Mouse (Mus musculus) CH12.LX (cell line): Measurements from ENCODE around the gene Nab1. TPM values are rescaled to one million over a fixed set of nuclear protein-coding genes. Genes with fewer than 3 reads are reported as not detected.

Source experiments
- DNase-seq: peaks from one replicate; pipeline ENCODE4 v3.0.0-alpha.2; 2013; ENCODE audit errors: extremely low read depth
- H3K27ac ChIP-seq: 2 replicates; pipeline ENCODE4 v1.5.1; 2012; ENCODE audit warnings: low read depth, mild to moderate bottlenecking, control low read depth, moderate library complexity; ENCODE audit not compliant: insufficient read depth
- H3K27me3 ChIP-seq: replicated peaks from 2 replicates; pipeline ENCODE3; 2012; ENCODE audit warnings: inconsistent platforms
- H3K36me3 ChIP-seq, 2 experiments: replicated peaks in 1 of 2; 2 replicates each; pipeline versions ENCODE3 to v1.6.1; 2012; ENCODE audit warnings: inconsistent platforms in 1 of 2, low read length in 1 of 2, mild to moderate bottlenecking in 1 of 2, mixed read lengths in 1 of 2, moderate library complexity in 1 of 2; ENCODE audit not compliant: control insufficient read depth in 1 of 2, insufficient read depth in 1 of 2
- H3K4me1 ChIP-seq, 2 experiments: 2 replicates each; pipeline ENCODE4 v1.6.1; 2012; ENCODE audit warnings: inconsistent platforms in 1 of 2, moderate library complexity in 1 of 2; ENCODE audit not compliant: insufficient read depth in 2 of 2, control insufficient read depth in 1 of 2
- H3K4me2 ChIP-seq: 2 replicates; pipeline ENCODE4 v1.6.1; 2012; ENCODE audit warnings: low read depth, mild to moderate bottlenecking, control low read depth; ENCODE audit not compliant: poor library complexity, insufficient read depth, severe bottlenecking
- H3K4me3 ChIP-seq, 3 experiments: fragments of 150-350 bp in 1 of 3; sonication (generic) in 1 of 3; replicated peaks in 1 of 3; 2 replicates each; pipeline versions ENCODE3 to v1.5.1; 2011 to 2012; ENCODE audit warnings: low read depth in 2 of 3, low read length in 2 of 3, mild to moderate bottlenecking in 2 of 3, moderate library complexity in 2 of 3, control low read depth in 1 of 3, improper control_type of control experiment in 1 of 3, inconsistent platforms in 1 of 3, mixed read lengths in 1 of 3; ENCODE audit not compliant: poor library complexity in 1 of 3
- H3K79me2 ChIP-seq: replicated peaks from 2 replicates; pipeline ENCODE4 v1.6.1; 2012; ENCODE audit warnings: mild to moderate bottlenecking, moderate library complexity; ENCODE audit not compliant: control insufficient read depth, poor library complexity, insufficient read depth, severe bottlenecking; ENCODE audit errors: extremely low read depth
- H3K9ac ChIP-seq: 2 replicates; pipeline ENCODE4 v1.6.1; 2012; ENCODE audit warnings: low read depth, mild to moderate bottlenecking, control low read depth, moderate library complexity; ENCODE audit not compliant: insufficient read depth
- H3K9me3 ChIP-seq: replicated peaks from 2 replicates; pipeline ENCODE3; 2012; ENCODE audit warnings: low read length, inconsistent platforms, mixed read lengths
- BHLHE40 ChIP-seq: IDR thresholded peaks from 2 replicates; pipeline ENCODE4 v1.6.1; 2011; ENCODE audit warnings: mild to moderate bottlenecking, low read depth, low read length, improper control_type of control experiment
- CTCF ChIP-seq, 2 experiments: IDR thresholded peaks in 1 of 2; conservative IDR thresholded peaks in 1 of 2; 2 replicates each; pipeline ENCODE4 v1.5.1; 2011 to 2012; ENCODE audit warnings: low read depth in 2 of 2, low read length in 2 of 2, improper control_type of control experiment in 1 of 2, inconsistent platforms in 1 of 2, mild to moderate bottlenecking in 1 of 2, moderate library complexity in 1 of 2
- E2F4 ChIP-seq: IDR thresholded peaks from 2 replicates; pipeline ENCODE4 v1.6.1; 2011; ENCODE audit warnings: low read depth, low read length, improper control_type of control experiment; ENCODE audit not compliant: insufficient replicate concordance
- ELF1 ChIP-seq: IDR thresholded peaks from 2 replicates; pipeline ENCODE4 v1.6.1; 2014; ENCODE audit warnings: low read depth, mild to moderate bottlenecking, inconsistent platforms, low read length, improper control_type of control experiment
- EP300 ChIP-seq: IDR thresholded peaks from 2 replicates; pipeline ENCODE4 v1.6.1; 2011; ENCODE audit warnings: low read length, improper control_type of control experiment
- IRF4 ChIP-seq: IDR thresholded peaks from 2 replicates; pipeline ENCODE4 v1.6.1; 2014; ENCODE audit warnings: low read depth, mild to moderate bottlenecking, inconsistent platforms, low read length, improper control_type of control experiment
- JUND ChIP-seq: conservative IDR thresholded peaks from 2 replicates; pipeline ENCODE4 v1.6.1; 2011; ENCODE audit warnings: low read depth, low read length, improper control_type of control experiment
- MAFK ChIP-seq: IDR thresholded peaks from 2 replicates; pipeline ENCODE4 v1.6.1; 2011; ENCODE audit warnings: low read length, improper control_type of control experiment; ENCODE audit not compliant: insufficient replicate concordance
- MAX ChIP-seq: IDR thresholded peaks from 2 replicates; pipeline ENCODE4 v1.6.1; 2011; ENCODE audit warnings: low read length, improper control_type of control experiment
- MAZ ChIP-seq: IDR thresholded peaks from 2 replicates; pipeline ENCODE4 v1.6.1; 2012; ENCODE audit warnings: low read depth, mild to moderate bottlenecking, inconsistent platforms, low read length, improper control_type of control experiment, moderate library complexity
- MEF2A ChIP-seq: IDR thresholded peaks from 2 replicates; pipeline ENCODE4 v1.6.1; 2014; ENCODE audit warnings: low read depth, mild to moderate bottlenecking, inconsistent platforms, low read length, improper control_type of control experiment, borderline replicate concordance
- MXI1 ChIP-seq: IDR thresholded peaks from 2 replicates; pipeline ENCODE4 v1.6.1; 2011; ENCODE audit warnings: mild to moderate bottlenecking, low read depth, low read length, improper control_type of control experiment
- NELFE ChIP-seq: IDR thresholded peaks from 2 replicates; pipeline ENCODE4 v1.6.1; 2011; ENCODE audit warnings: low read depth, low read length, improper control_type of control experiment
- NRF1 ChIP-seq: IDR thresholded peaks from 2 replicates; pipeline ENCODE4 v1.6.1; 2014; ENCODE audit warnings: low read depth, mild to moderate bottlenecking, inconsistent platforms, low read length, improper control_type of control experiment, moderate library complexity
- PAX5 ChIP-seq: IDR thresholded peaks from 2 replicates; pipeline ENCODE4 v1.6.1; 2012; ENCODE audit warnings: low read length, inconsistent platforms, mixed read lengths
- RAD21 ChIP-seq: IDR thresholded peaks from 2 replicates; pipeline ENCODE4 v1.6.1; 2011; ENCODE audit warnings: low read depth, mild to moderate bottlenecking, low read length, improper control_type of control experiment, moderate library complexity
- RCOR1 ChIP-seq: conservative IDR thresholded peaks from 2 replicates; pipeline ENCODE4 v1.6.1; 2012; ENCODE audit warnings: low read depth, mild to moderate bottlenecking, inconsistent platforms, low read length, improper control_type of control experiment
- SIN3A ChIP-seq: IDR thresholded peaks from 2 replicates; pipeline ENCODE4 v1.6.1; 2012; ENCODE audit warnings: low read length, improper control_type of control experiment, inconsistent platforms
- SMC3 ChIP-seq: IDR thresholded peaks from 2 replicates; pipeline ENCODE4 v1.6.1; 2011; ENCODE audit warnings: low read depth, low read length, improper control_type of control experiment
- TCF12 ChIP-seq: IDR thresholded peaks from 2 replicates; pipeline ENCODE4 v1.6.1; 2014; ENCODE audit warnings: low read depth, mild to moderate bottlenecking, inconsistent platforms, low read length, improper control_type of control experiment
- UBTF ChIP-seq: IDR thresholded peaks from 2 replicates; pipeline ENCODE4 v1.6.1; 2012; ENCODE audit warnings: low read depth, mild to moderate bottlenecking, inconsistent platforms, low read length, improper control_type of control experiment, moderate library complexity
- USF1 ChIP-seq: IDR thresholded peaks from 2 replicates; pipeline ENCODE4 v1.6.1; 2014; ENCODE audit warnings: low read depth, mild to moderate bottlenecking, inconsistent platforms, low read length, improper control_type of control experiment
- USF2 ChIP-seq: conservative IDR thresholded peaks from 2 replicates; pipeline ENCODE4 v1.6.1; 2011; ENCODE audit warnings: low read depth, low read length, improper control_type of control experiment
- ZKSCAN1 ChIP-seq: IDR thresholded peaks from 2 replicates; pipeline ENCODE4 v1.6.1; 2012; ENCODE audit warnings: low read depth, inconsistent platforms, low read length, improper control_type of control experiment, borderline replicate concordance
- dilution Hi-C: fragments of 300-500 bp; cut with MboI; formaldehyde crosslinking; loops from 2 replicates; pipeline ENCODE4 v1.14.3; 2020; ENCODE audit warnings: low sequenced_read_pairs; ENCODE audit not compliant: extremely low pct_unique_long_range_greater_than_20kb, extremely low pct_ligation_motif_present
- in situ Hi-C: fragments of 300-500 bp; cut with MboI; formaldehyde crosslinking; loops from 3 replicates; pipeline ENCODE4 v1.14.3; 2019; ENCODE audit warnings: low sequenced_read_pairs, low pct_ligation_motif_present, low pct_unique_long_range_greater_than_20kb, mixed read lengths
- polyA plus RNA-seq: library from polyadenylated mRNA; unstranded; fragments of >175 nt; gene quantifications from 2 replicates; pipeline ENCODE4 v1.2.1, GENCODE M21; 2012; ENCODE audit warnings: low read depth; ENCODE audit not compliant: insufficient read length
- total RNA-seq, 2 experiments: library from RNA; depleted of rRNA; stranded (reverse); fragments of 300-350 nt in 1 of 2; fragments of >200 nt in 1 of 2; gene quantifications; 2 replicates each; pipeline ENCODE4 v1.2.3; 2012 to 2014

The Nab1 gene
- total and polyA plus RNA-seq, 3 experiments = 13.8 to 18.9 (median 18.7) TPM

DNA sequence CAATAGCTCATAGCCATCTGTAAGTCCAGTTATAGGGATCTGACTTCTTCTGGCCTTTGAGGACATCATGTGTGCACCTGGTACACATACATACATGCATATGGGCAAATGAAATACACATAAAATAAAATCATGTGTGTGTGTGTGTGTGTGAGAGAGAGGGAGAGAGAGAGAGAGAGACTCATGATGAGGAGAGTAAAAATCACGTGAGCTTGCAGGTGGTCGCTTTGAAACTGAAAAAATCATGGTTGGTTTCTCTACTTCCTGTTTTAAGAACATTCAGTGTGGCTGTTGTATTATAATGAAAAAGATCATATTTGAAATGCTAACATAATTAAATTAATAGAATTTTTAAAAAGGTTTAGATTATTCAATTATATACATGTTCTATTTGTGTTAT lies 69.9 kb downstream of the Nab1 start:
- Histone ChIP-seq H3K4me3 (no peak overlapping the region), H3K9me3 (no peaks in the 10 kb centered on the region)
- TF ChIP-seq MAZ (no peak), EP300 (peak; percentile 63), NRF1 (no peak), MAFK (no peak), MXI1 (no peak), MEF2A (no peak), E2F4 (no peak), USF1 (peak; percentile 58), SIN3A (no peak), USF2 (peak; percentile 58), MAX (0 out of 2 replicates have a peak, but pooled peaks have one; percentile 23), UBTF (no peak), ZKSCAN1 (no peak), JUND (no peak), IRF4 (0 out of 2 replicates have a peak, but pooled peaks have one; percentile 31), SMC3 (no peak), CTCF (conservative IDR thresholded peaks at IDR 0.05 in 1 of 2, IDR thresholded peaks at IDR 0.05 in 1 of 2; ENCODE audit: low read depth in 2 of 2, low read length in 2 of 2) (no peak), TCF12 (peak; percentile 59), ELF1 (no peak), PAX5 (no peak), BHLHE40 (peak; percentile 95), RAD21 (no peak), RCOR1 (0 out of 2 replicates have a peak, but pooled peaks have one; percentile 36)
- TF ChIP-seq, all 38 proteins: peak for 8
- no peak overlapping the region for H3K27ac ChIP-seq
- dilution Hi-C loops = no loop called here
- no peaks in the 10 kb centered on the region for H3K79me2 ChIP-seq
- peaks cover 10 to 48% of the 10 kb centered on the region in 2 experiments for H3K4me1 ChIP-seq
- H3K9ac ChIP-seq = no peak overlapping the region
- H3K4me2 ChIP-seq = no peak overlapping the region
- no peaks in the 10 kb centered on the region for H3K27me3 ChIP-seq
- in situ Hi-C loops = no loop called here
- peak; percentile 48 for DNase-seq
- H3K36me3 ChIP-seq = no peaks in the 10 kb centered on the region

DNA sequence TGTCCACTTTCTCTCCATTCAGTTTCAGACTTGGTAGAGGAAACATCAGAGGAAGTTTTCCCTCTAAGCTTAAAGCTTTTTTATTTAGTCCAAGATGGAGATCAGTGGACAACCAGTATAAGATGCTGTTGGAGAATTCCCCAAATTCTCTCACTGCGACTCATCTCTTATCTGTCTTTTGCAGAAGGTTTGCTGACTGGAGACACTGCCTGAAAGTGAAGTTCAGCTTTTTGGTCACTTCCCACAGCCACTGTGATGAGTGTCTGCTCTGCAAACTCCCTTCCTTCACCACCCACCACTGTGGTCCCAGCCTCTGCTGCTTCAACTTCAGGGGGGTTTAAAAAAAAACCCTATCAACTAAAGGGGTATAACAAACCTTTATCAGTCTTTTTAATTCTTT lies 70.4 kb downstream of the Nab1 start:
- dilution Hi-C loops = no loop called here
- Histone ChIP-seq H3K4me1 (peaks cover 10 to 43% of the 10 kb centered on the region in 2 experiments), H3K27me3 (no peaks in the 10 kb centered on the region), H3K4me3 (no peak overlapping the region), H3K9me3 (no peaks in the 10 kb centered on the region), H3K27ac (no peak overlapping the region), H3K36me3 (no peaks in the 10 kb centered on the region), H3K4me2 (no peak overlapping the region), H3K79me2 (no peaks in the 10 kb centered on the region), H3K9ac (no peak overlapping the region)
- TF ChIP-seq NELFE (no peak), UBTF (no peak), PAX5 (no peak)
- in situ Hi-C loops = no loop called here
- DNase-seq = no peak
